Mouse (Mus musculus) megakaryocyte, adult 5-6 weeks (primary cell): ENCODE data around the gene Plvap. TPM values are rescaled to one million over a fixed set of nuclear protein-coding genes. Genes with fewer than 3 reads are reported as not detected.
"Not testable (repeated sequence)": the region's sequence is repeated elsewhere in the genome, so short reads cannot be mapped to it uniquely, and the experiment has no call there.

Experiments
- ATAC-seq: 2 replicates; pipeline ENCODE4 v1.8.0; 2016; ENCODE audit warnings: mild to moderate bottlenecking, inconsistent platforms; ENCODE audit not compliant: poor library complexity, severe bottlenecking
- total RNA-seq, 2 experiments: library from RNA; stranded (forward) in 1 of 2; stranded (reverse) in 1 of 2; fragments of 153-499, 151-499 nt in 1 of 2; fragments of 221-1000, 200-1000 nt in 1 of 2; gene quantifications; 2 replicates each; pipeline versions ENCODE4 v1.2.3 to v1.2.4; 2015 to 2017

The Plvap gene
- 0.11 and 0.25 TPM in 2 replicates for total RNA-seq (2015)
- 0.22 and 0.28 TPM in 2 replicates for total RNA-seq (2017)

GRCm38 (mm10) chr8:71511644-71512043, at the start of gene Plvap:
TSS of gene Plvap (minus strand) at chr8:71511752.
- ATAC-seq = peak; percentile 54

- ATAC-seq = no peak
Measured at GRCm38 (mm10) chr8:71560765-71561164, 49.2 kb upstream of the Plvap start.

GRCm38 (mm10) chr8:71560071-71560470, 48.5 kb upstream of the Plvap start:
- no peak for ATAC-seq

GRCm38 (mm10) chr8:71558958-71559690, 47.6 kb upstream of the Plvap start:
- peak; percentile 58 for ATAC-seq

GRCm38 (mm10) chr8:71558071-71558957, 46.8 kb upstream of the Plvap start, which contains the start of gene Tmem221:
TSS of gene Tmem221 (minus strand) at chr8:71558871.
- ATAC-seq = no peak

GRCm38 (mm10) chr8:71554644-71555043, 43.1 kb upstream of the Plvap start:
- ATAC-seq = no peak

GRCm38 (mm10) chr8:71554001-71554400, 42.4 kb upstream of the Plvap start:
- no peak for ATAC-seq

GRCm38 (mm10) chr8:71552770-71553169, 41.2 kb upstream of the Plvap start:
- no peak for ATAC-seq

- no peak for ATAC-seq
Measured at GRCm38 (mm10) chr8:71550754-71551153, 39.2 kb upstream of the Plvap start.

GRCm38 (mm10) chr8:71547590-71547989, 36.0 kb upstream of the Plvap start:
- no peak for ATAC-seq

- no peak for ATAC-seq
Measured at GRCm38 (mm10) chr8:71545053-71545452, 33.5 kb upstream of the Plvap start.

- ATAC-seq = no peak
Measured at GRCm38 (mm10) chr8:71543755-71544154, 32.2 kb upstream of the Plvap start.

- peak; percentile 97 for ATAC-seq
Measured at GRCm38 (mm10) chr8:71542632-71543343, 31.2 kb upstream of the Plvap start, which contains the start of gene Mvb12a. TSS of gene Mvb12a (plus strand) at chr8:71542922.

- ATAC-seq = peak; percentile 96
Measured at GRCm38 (mm10) chr8:71537028-71537867, 25.7 kb upstream of the Plvap start, which contains the start of gene Bst2. TSS of gene Bst2 (minus strand) at chr8:71537456.

GRCm38 (mm10) chr8:71535663-71536062, 24.1 kb upstream of the Plvap start:
- no peak for ATAC-seq

- no peak for ATAC-seq
Measured at GRCm38 (mm10) chr8:71534263-71534810, 22.8 kb upstream of the Plvap start.

- not testable (repeated sequence) for ATAC-seq
Measured at GRCm38 (mm10) chr8:71530735-71531467, 19.3 kb upstream of the Plvap start.

- ATAC-seq = peak; percentile 80
Measured at GRCm38 (mm10) chr8:71528362-71529073, 17.0 kb upstream of the Plvap start.
